Mouse (Mus musculus): ENCODE results near the gene Inafm2. TPM values are rescaled to one million over a fixed set of nuclear protein-coding genes. Genes with fewer than 3 reads are reported as not detected.

Inafm2 gene
- 19.1 and 20.7 TPM in 2 replicates for polyA plus RNA-seq (2014; fragmentation: Nextera tagmentation; extraction: Ambion mirVana)

DNA sequence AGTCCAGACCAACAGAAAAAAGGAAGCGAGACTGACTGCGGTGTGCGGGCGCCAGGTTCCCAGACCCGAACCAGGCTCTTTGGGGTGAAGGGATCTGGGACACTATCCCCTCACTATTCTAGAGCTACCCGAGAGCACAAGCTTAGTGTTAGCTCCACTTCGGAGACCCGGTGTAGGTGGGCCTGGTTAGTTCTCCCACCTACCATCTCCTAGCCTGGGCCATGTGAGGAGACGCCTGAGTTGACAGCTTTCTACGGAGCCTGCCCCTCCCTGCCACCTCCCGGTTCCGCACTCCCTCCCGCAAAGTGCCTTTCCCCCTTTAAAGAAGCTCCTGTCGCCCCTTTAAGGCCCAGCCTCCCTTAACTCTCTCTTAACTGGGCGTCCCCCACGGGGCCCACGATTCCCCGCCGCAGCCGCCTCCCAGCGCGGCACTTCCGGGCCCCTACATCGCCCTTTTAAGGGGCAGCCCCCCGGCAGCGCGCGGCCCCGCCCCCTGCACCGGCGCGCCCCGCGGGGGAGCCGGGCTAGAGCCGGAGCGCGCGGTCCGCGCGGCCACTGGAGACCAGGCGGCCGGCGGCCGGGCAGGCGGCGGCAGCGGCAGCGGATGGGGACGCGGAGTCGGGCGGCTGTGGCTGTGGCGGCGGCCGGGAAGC, at the start of gene Inafm2:
Inafm2 (plus strand) TSS at position 527 of the 653 bp plus-strand sequence.
- Histone ChIP-seq H3K36me3 (ENCODE audit: control insufficient read depth, insufficient read depth, low read length) (peaks cover 5% of the 10 kb centered on the region; the same call in 1 of the 2 replicates), H3K4me3 (ENCODE audit: low read depth, low read length) (peak within 1 kb of the TSS; percentile 81), H3K27me3 (replicated peaks; ENCODE audit: control insufficient read depth, insufficient read depth, low read length) (peaks cover 12% of the 10 kb centered on the region), H3K4me1 (ENCODE audit: control insufficient read depth, insufficient read depth, low read length) (peaks cover 29% of the 10 kb centered on the region), H3K27ac (replicated peaks; ENCODE audit: low read depth, low read length) (no peak within 1 kb of the TSS), H3K4me2 (ENCODE audit: low read depth, low read length) (peak within 1 kb of the TSS; percentile 99), H3K9me3 (ENCODE audit: control insufficient read depth, low read length) (no peaks in the 10 kb centered on the region), H3K9ac (ENCODE audit: low read depth, low read length) (peak within 1 kb of the TSS; percentile 83)
- DNase-seq (ENCODE audit: low spot score) (peak; percentile 97), ATAC-seq (ENCODE audit: low read depth) (peak; percentile 94)
- 2% methylated on average over 43 of the region's 57 CpGs for WGBS

DNA sequence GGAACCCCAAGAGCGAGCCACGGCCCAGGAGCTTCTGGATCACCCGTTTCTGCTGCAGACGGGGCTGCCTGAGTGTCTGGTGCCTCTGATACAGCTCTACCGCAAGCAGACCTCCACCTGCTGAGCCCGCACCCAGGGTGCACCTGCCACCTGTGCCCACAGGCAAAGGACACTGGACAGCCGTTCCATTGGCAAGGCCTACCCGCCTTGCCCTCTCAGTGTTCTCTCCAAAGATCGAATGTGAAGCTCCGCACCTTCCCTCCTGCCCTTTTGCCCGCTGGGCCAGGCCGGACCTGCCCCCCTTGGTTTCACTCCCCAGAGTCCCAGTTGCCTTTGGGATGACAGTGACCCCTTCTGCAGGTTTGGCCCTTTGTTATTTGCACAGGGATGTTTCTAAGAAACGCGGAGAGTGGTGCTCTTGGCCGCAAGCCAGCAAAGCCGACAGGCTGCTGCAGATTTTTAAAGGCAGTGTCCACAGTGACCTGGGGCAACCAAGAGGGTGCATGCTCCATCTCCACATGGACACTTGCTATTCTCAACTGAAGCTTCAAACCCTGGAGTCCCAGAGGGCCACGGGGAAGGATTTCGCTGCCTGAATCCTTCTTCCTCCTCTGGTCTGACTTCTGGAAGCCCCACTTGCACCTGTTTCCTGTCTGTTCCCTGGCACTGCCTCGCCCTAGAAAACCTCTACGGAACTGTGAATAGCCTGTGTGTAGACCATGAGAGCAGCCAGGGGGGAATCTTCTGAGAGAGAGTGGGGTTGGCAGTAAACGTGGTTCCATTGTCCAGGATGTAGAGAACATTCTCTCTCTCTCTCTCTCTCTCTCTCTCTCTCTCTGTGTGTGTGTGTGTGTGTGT, 48.9 kb upstream of the Inafm2 start:
- peaks cover 15% of the 10 kb centered on the region for H3K4me1 ChIP-seq (ENCODE audit: control insufficient read depth, insufficient read depth, low read length)
- ATAC-seq (ENCODE audit: low read depth) (no peak), DNase-seq (ENCODE audit: low spot score) (peak; percentile 49)
- H3K36me3 ChIP-seq (ENCODE audit: control insufficient read depth, insufficient read depth, low read length), result no peaks in the 10 kb centered on the region
- no peak overlapping the region for H3K4me3 ChIP-seq (ENCODE audit: low read depth, low read length)
- WGBS, result 51% methylated on average over 18 of the region's 21 CpGs
- H3K9ac ChIP-seq (ENCODE audit: low read depth, low read length), result no peak overlapping the region
- H3K27me3 ChIP-seq (replicated peaks; ENCODE audit: control insufficient read depth, insufficient read depth, low read length), result peaks cover 31% of the 10 kb centered on the region
- H3K4me2 ChIP-seq (ENCODE audit: low read depth, low read length), result no peak overlapping the region
- no peak overlapping the region for H3K27ac ChIP-seq (replicated peaks; ENCODE audit: low read depth, low read length)
- H3K9me3 ChIP-seq (ENCODE audit: control insufficient read depth, low read length), result no peaks in the 10 kb centered on the region

DNA sequence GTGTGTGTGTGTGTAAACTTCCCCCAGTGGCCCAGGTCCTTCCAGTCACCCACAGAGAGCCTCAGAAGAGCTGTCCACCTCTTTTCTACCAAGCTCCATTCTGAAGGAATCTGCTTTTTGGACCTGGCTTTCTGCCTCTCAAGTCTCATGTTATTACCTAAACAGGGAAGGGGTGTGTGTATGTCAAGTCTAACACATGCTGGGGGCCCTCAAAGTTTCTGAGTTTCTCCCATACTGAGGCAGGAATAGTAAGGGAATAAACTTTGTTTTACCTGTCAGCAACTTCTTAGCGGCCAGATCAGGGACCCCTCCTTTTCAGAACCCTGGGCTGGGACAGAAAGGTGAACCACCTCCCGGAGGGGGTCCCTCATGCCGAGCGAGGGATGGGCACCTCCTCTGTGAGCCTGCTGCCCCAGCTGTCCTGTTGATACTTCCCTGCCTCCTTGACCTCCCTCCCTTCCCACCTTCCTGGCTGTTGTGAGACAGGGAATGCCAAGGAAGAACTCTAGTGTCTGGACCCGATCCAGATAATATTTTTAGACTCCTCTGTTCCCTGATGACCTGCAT, 48.2 kb upstream of the Inafm2 start:
- DNase-seq (ENCODE audit: low spot score), result no peak
- Histone ChIP-seq H3K4me3 (ENCODE audit: low read depth, low read length) (no peak overlapping the region), H3K9me3 (ENCODE audit: control insufficient read depth, low read length) (no peaks in the 10 kb centered on the region), H3K4me1 (ENCODE audit: control insufficient read depth, insufficient read depth, low read length) (peaks cover 15% of the 10 kb centered on the region), H3K9ac (ENCODE audit: low read depth, low read length) (no peak overlapping the region), H3K27ac (replicated peaks; ENCODE audit: low read depth, low read length) (no peak overlapping the region), H3K4me2 (ENCODE audit: low read depth, low read length) (no peak overlapping the region), H3K27me3 (replicated peaks; ENCODE audit: control insufficient read depth, insufficient read depth, low read length) (peaks cover 38% of the 10 kb centered on the region), H3K36me3 (ENCODE audit: control insufficient read depth, insufficient read depth, low read length) (no peaks in the 10 kb centered on the region)
- 30% methylated on average over 5 of the region's 5 CpGs for WGBS
- ATAC-seq (ENCODE audit: low read depth), result no peak

DNA sequence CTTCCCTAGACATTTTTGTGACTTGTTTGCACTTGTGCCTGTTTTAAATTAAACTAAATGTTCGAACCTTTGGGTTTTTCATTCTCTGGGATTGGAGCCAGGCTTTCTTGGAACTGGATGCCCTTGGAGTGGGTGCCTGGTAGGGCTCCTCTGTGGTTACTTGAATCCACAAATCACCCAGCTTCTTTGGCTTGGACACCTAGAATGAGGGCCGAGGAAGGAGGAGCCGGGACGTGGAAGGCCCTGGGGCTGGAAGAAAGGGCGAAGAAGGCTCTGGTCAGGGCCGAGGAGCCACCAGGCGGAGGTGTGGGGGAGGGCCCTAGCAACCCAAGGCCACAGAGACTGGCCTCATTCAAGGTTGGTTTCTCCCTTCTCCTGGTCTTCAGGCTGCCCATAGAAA, 47.6 kb upstream of the Inafm2 start:
- Histone ChIP-seq H3K9me3 (ENCODE audit: control insufficient read depth, low read length) (no peaks in the 10 kb centered on the region), H3K27me3 (replicated peaks; ENCODE audit: control insufficient read depth, insufficient read depth, low read length) (peaks cover 44% of the 10 kb centered on the region), H3K27ac (replicated peaks; ENCODE audit: low read depth, low read length) (peak overlapping the region; percentile 53), H3K4me1 (ENCODE audit: control insufficient read depth, insufficient read depth, low read length) (peaks cover 19% of the 10 kb centered on the region), H3K36me3 (ENCODE audit: control insufficient read depth, insufficient read depth, low read length) (no peaks in the 10 kb centered on the region), H3K4me3 (ENCODE audit: low read depth, low read length) (no peak overlapping the region), H3K9ac (ENCODE audit: low read depth, low read length) (no peak overlapping the region), H3K4me2 (ENCODE audit: low read depth, low read length) (no peak overlapping the region)
- ATAC-seq (ENCODE audit: low read depth) (no peak), DNase-seq (ENCODE audit: low spot score) (peak; percentile 81)
- 22% methylated on average over 7 of the region's 7 CpGs for WGBS

DNA sequence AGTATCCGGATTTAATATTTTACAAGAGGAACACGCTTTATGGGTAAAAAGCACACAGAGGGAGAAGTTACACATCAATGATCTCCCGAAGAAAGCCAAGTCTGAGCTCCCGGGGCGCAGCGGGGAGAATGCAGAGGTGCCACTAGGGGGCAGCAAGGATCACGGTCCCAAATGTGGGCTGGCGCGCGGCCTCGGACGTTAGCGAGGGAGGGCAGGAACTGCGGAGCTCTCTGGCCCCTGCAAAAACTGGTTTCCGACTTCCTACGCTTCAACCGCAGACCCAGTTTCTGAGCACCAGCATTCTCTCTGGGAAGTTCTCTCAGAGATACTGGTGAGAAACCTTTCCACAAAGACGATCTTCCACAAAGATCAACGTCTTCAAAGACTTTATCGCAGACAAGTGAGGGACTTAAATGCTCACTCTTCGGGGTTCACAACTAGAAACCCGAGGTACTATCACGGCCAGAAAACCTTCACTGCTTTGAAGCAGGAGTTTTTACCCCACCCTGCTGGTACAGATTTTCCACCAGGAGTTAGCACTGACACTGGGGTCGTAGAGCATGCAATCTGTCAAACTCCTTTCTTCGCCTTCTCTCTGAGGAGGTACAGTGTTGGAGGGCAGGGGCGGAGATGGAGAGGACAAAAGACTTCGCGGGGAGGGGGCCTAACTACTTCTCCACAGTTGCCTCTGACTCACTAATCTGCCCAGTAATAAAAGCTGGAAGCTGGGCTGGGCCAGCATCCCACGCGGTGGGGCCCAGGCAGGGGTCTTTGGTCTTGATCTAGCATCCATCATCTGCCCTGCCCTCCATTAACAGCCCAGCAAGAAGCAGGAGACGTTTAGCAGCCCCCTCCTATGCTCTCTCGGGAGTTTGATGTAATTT, 45.1 kb upstream of the Inafm2 start:
- peaks cover 29% of the 10 kb centered on the region for H3K4me1 ChIP-seq (ENCODE audit: control insufficient read depth, insufficient read depth, low read length)
- peak; percentile 79 for DNase-seq (ENCODE audit: low spot score)

GRCm38 (mm10) chr2:118701161-118701560, 44.4 kb upstream of the Inafm2 start:
- no peak for DNase-seq (ENCODE audit: low spot score)
- Histone ChIP-seq H3K4me3 (ENCODE audit: low read depth, low read length) (no peak overlapping the region), H3K9me3 (ENCODE audit: control insufficient read depth, low read length) (no peaks in the 10 kb centered on the region), H3K4me1 (ENCODE audit: control insufficient read depth, insufficient read depth, low read length) (peaks cover 29% of the 10 kb centered on the region), H3K27me3 (replicated peaks; ENCODE audit: control insufficient read depth, insufficient read depth, low read length) (peaks cover 72% of the 10 kb centered on the region), H3K4me2 (ENCODE audit: low read depth, low read length) (no peak overlapping the region), H3K9ac (ENCODE audit: low read depth, low read length) (no peak overlapping the region), H3K27ac (replicated peaks; ENCODE audit: low read depth, low read length) (no peak overlapping the region), H3K36me3 (ENCODE audit: control insufficient read depth, insufficient read depth, low read length) (no peaks in the 10 kb centered on the region)
- no peak for ATAC-seq (ENCODE audit: low read depth)
- 16% methylated on average over 5 of the region's 5 CpGs for WGBS

More for the DNA sequence above, 45.1 kb upstream of the Inafm2 start:
- Histone ChIP-seq H3K27ac (replicated peaks; ENCODE audit: low read depth, low read length) (no peak overlapping the region), H3K36me3 (ENCODE audit: control insufficient read depth, insufficient read depth, low read length) (no peaks in the 10 kb centered on the region), H3K27me3 (replicated peaks; ENCODE audit: control insufficient read depth, insufficient read depth, low read length) (peaks cover 69% of the 10 kb centered on the region), H3K9me3 (ENCODE audit: control insufficient read depth, low read length) (no peaks in the 10 kb centered on the region), H3K4me2 (ENCODE audit: low read depth, low read length) (peak overlapping the region; percentile 52), H3K9ac (ENCODE audit: low read depth, low read length) (no peak overlapping the region), H3K4me3 (ENCODE audit: low read depth, low read length) (peak overlapping the region; percentile 25)
- 3% methylated on average over 32 of the region's 32 CpGs for WGBS
- ATAC-seq (ENCODE audit: low read depth), result peak; percentile 50; the same call in 1 of the 2 replicates

DNA sequence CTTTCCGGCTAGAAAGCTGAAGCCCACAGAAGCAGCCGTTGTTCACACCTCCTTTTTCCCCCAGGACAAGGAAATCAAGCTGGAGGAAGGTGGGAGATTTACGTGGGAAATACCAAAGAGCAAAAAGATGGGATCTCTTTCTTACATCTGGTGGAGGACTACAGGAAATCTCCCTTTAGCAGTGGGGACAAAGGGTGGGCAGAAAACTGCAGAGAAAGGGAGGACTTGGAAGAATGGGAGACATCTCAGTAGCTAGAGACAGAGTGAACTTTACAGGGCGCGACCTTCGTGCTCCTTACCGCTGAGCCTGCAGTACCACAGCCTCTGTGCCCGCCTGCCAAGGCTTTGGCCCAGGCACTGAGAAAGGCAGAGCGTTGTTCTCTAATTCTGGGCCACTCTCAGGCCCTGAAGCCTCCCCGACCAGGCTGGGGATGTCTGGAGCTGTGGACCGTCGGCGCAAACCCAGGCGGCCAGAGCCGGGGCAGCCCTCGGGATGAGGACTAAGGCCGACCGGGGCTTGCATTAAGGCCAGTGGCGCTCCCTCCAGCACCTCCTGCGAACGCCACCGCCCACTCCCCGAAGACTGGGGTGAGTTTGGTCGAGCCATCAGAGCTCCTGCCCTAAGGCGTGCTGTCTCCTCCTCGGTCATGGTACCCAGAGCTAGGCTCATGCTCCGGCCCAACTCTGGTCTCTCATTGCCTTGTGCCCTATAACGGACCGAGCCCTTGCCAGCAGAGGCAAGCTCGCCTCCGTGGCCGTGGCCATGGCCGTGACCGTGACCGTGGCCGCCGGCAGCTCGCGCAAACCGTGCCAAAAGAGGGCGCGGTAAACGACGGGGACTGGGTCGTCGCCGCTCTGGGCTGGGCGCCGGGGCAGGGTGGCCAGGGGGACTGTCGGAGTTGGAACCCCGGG, 43.3 kb upstream of the Inafm2 start:
- ATAC-seq (ENCODE audit: low read depth) (no peak), DNase-seq (ENCODE audit: low spot score) (no peak)
- H3K36me3 ChIP-seq (ENCODE audit: control insufficient read depth, insufficient read depth, low read length), result no peaks in the 10 kb centered on the region
- H3K9me3 ChIP-seq (ENCODE audit: control insufficient read depth, low read length), result no peaks in the 10 kb centered on the region
- 7% methylated on average over 28 of the region's 51 CpGs for WGBS
- peaks cover 27% of the 10 kb centered on the region for H3K4me1 ChIP-seq (ENCODE audit: control insufficient read depth, insufficient read depth, low read length)
- peak overlapping the region; percentile 43 for H3K4me3 ChIP-seq (ENCODE audit: low read depth, low read length)
- H3K27me3 ChIP-seq (replicated peaks; ENCODE audit: control insufficient read depth, insufficient read depth, low read length), result peaks cover 75% of the 10 kb centered on the region
- no peak overlapping the region for H3K27ac ChIP-seq (replicated peaks; ENCODE audit: low read depth, low read length)
- H3K4me2 ChIP-seq (ENCODE audit: low read depth, low read length), result peak overlapping the region; percentile 75
- no peak overlapping the region for H3K9ac ChIP-seq (ENCODE audit: low read depth, low read length)

Data from embryonic facial prominence, embryonic 14.5 days (tissue).